Mouse (Mus musculus) spleen, postnatal 36 days (tissue): ENCODE measurements at regions not wholly inside any gene's neighbourhood (a gene's known extent, or its start where the extent isn't known, plus 50 kb on each side); places are given as distances from the start of the nearest gene placed in this dataset.

ENCODE experiments used
- DNase-seq, 2 experiments: peaks; one replicate each; pipeline ENCODE4 v3.0.0; 2022; ENCODE audit warnings: low spot score in 2 of 2, mixed read lengths in 1 of 2

DNA sequence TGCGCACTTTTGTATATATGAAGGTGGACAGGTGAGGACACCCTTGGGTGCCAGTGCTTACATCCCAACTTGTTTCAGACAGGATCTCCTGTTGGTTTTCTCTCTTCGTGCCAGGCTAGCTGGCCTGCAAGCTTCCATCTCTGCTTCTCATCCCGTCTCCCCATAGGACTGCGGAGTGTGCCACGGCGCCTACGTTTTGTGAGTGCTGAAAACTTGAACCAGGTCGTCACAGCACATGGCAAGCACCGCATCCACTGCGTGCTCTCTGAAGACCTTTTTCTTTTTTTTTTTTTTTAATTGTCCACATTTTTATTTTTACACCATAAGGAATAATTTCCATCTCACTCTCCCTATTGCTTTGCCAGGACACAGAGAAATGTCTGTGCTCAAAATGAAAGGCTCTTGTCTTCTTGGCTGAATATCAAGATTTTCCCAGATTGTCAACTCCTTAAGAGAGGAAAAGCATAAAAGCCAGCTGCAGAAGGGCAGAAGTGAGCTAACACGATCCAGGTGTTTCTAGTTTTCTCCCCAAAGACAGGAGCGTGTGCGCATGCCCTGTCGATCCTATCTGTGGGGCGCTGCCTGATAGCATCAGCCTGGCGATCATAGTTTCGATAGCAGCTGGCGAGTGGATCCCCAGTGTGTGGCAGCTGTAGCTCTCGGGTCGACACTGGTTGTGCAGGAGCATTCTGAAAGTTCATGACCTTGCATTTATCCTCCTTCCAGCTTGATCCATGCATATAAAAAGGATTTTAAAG, 326.4 kb upstream of the Ddhd1 start:
- DNase-seq: no peak

DNA sequence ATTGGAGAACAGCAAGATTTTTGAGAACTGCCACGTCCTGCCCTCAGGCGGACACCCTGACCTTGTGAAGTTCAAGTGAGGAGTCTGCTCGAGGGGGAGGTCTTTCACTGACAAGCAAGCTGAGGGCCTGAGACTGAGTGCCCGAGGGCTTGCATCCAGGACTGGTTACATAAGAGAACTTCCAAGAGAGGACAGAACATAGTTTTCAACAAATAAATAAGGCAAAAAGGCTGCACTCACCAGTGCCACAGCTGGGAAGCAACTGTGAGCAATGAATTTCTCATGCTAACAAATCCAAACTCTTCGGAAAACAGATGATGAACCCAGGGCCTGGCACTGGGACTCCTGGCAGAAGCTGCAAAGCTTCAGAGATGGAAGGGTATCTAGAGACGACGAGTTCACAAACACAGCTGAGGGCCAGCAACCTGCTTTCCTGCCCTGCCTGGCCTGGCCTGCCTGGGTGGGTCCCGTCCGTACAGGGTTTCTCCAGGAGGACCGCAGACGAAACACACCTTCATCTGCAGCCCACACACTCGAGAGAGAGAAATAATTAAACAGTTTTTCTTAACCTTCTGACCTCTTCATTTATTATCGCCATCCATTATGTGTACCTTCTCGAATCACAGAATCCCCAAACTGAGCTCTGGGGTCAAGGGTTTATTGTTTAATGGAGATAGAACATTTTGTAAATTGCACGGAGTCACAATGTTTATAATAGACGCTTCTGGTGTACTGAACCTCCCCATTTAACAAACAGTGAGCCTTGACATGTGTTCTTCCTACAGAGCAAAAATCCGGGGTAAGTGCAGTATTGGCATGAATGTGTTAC, 334.3 kb upstream of the Ddhd1 start:
- peak; percentile 4 to 6 for DNase-seq

DNA sequence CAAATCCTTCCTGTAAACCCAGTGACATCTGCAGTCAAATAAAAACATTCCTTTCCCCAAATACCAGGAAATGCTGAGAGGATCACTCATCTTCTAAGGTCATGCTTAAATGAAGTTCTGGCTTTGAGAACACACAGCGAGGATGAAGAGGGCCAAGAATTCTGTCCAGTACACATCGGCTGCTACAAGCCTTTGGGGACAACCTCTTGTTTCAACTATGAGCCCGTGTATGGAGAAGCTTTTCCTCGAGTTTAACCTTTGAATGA, 334.9 kb upstream of the Ddhd1 start:
- no peak for DNase-seq

DNA sequence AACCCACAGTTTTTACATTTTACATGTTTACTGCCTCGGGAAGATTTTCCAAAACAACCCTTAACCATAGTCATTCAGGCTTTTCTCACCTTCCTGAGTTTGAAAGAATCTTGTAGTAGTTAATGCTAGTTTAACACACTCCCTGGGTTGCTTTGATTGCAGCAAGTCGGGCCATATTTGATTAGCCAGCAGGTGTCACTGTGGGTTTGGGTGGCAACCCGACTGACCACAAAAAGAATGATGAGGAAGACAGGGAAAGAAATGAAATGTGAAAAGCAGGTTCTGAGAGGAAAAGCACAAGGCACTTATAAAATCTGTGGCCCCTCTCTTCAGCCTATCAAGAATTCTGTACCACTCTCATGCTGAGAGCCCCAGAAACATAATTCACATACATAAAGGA, 335.7 kb upstream of the Ddhd1 start:
- DNase-seq: no peak

DNA sequence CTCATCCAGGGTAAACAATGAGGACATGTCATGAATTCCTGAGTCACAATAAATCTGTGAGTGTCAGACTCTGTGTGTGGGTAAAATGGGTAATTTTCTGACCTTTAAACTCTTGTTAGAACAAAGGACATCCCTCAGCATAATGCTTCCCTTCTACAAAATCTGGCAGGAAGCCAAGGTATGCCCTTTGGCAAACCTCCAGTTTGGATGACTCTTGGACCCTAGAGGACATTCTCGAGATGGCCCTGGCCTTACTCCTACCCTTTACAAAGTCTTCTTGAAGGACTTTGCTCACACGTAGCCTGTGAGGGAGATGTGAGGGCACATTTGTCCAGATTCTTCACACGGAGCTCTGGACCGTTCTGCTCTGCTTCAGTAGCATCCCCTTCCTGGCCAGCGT, 338.8 kb upstream of the Ddhd1 start:
- no peak for DNase-seq

DNA sequence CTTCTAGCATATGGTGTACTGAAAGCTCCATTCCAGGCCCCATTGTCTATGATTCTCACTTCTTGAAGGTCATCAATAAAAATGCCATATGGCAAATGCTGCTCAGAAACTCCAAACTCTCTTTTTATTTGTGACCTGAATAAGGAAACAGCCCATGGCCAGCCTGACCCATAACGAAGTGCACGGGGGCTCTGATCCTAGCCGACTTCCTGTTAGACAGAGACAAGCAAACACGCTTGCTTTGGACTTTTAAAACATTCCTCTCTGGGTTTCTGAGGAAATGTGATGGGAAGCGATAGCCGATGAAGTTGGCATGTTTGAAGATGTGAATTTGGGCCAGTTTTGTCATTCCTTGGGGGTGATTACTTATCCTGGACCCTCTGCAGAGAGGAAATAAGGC, 346.1 kb upstream of the Ddhd1 start:
- DNase-seq: no peak

GRCm38 (mm10) chr14:46005307-46005706, 347.4 kb upstream of the Ddhd1 start:
- DNase-seq: no peak

GRCm38 (mm10) chr14:46013232-46013631, 355.3 kb upstream of the Ddhd1 start:
- DNase-seq: no peak

DNA sequence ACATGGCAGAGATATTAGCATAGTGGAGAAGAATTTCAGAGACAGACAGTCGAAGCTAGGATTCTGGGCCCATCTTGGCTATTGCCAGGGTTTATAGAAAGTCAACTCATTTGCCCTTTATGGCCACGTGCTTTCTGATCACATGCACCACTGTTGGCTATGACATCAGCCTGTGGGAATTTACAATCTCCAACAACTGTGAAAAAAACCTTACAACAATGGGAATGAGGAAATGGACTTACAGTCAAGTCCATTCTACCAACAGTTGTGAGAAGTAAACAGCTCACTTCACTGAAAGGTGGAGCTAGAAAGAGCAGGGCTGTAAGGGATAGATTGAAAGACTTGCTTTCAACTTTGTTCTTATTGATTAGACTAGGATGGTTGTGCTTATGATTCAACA, 356.1 kb upstream of the Ddhd1 start:
- no peak for DNase-seq

- DNase-seq: no peak
Observed at GRCm38 (mm10) chr14:46015682-46016400, 357.9 kb upstream of the Ddhd1 start.

- no peak for DNase-seq
Observed at GRCm38 (mm10) chr14:46016701-46017106, 358.8 kb upstream of the Ddhd1 start.

GRCm38 (mm10) chr14:46017286-46017685, 359.3 kb upstream of the Ddhd1 start:
- no peak for DNase-seq

- DNase-seq: no peak
Observed at GRCm38 (mm10) chr14:46017976-46018375, 360.0 kb upstream of the Ddhd1 start.

DNA sequence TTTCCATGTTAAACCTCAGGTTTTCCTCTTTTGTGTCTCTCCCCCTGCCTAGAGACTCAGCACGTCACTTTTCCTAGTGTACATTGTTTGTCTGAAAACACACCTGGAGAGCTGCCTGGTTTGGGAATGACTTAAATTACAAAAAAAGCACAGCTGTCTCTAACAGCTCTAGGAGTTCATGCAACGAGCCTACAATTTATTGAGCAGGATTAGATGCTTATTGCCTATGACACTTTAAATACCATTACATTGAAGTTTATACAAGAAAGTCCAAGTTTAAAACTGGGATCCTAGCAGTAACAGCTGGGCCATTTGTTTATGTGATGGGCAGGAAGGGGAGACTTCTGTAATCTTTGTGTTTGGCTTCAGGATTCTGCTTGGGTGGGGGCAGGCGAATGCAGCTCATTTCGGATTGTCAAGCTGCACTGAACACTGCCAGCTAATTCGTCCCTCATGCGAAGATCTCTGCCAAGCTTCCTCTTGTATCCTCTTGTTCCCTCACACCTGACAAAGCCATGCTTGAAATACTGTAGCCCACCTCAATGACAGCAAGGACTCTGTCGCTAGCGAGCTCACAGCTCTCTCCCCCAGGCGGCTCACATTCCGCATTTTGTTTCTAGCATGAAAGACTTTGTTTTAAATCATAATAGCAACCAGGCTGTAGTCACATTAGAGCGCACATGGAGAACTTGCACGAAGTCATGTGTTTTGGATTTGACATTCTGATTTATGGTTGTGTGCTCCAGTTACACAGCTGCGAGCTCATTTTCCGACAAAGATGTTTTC, 359.8 kb upstream of the Gm15217 start:
- DNase-seq: no peak

DNA sequence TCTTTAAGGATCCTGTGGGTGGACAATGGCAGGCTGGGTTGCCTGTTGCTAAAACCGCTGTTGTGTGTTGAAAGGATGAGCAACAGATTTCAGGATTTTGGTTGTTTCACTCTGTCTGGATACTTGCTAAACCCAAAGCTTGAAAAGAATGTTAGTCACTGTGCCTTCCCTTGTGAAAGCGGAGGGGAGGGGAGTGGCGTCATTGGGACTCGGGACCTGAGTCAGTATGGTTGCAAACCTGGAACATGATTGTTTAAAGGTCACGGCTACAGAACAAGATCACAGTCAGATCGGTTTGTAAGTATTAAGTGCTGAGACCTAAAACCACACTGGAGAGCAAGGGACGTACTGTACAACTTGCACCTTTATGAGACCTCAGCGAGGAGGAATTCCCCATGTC, 344.9 kb upstream of the Gm15217 start:
- DNase-seq: no peak

DNA sequence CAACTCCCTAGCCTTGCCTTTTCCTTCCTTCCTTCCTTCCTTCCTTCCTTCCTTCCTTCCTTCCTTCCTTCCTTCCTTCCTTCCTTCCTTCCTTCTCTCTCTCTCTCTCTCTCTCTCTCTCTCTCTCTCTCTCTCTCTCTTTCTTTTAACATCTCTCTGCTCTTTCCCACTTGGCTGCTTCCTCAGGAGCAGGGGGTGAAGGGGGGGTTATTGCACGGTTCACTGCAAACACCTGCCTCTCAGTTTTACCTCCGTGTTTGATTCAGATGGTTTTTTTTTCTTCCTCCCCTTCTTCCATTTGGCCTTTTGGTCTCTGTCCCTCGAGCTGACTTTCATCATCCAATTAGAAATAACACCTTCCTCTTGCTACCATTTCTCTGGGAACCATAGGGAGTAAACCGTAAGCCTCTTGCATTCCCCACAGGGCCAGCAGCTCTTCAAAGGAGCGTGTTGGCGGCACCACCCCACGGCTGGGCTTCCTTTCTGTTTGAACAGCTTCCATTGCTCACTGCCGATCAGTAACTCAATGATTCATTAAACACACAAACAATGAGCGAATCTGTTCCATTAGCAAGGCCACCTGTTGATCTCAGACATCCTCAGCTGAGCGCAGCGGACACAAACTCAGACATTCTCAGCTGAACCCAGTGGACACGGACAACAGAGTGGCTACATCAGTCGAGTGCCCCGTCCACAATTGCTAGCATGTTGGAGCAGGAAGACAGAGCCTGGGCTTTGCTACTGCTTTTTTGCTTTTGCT, 318.4 kb upstream of the Gm15217 start:
- DNase-seq: no peak

DNA sequence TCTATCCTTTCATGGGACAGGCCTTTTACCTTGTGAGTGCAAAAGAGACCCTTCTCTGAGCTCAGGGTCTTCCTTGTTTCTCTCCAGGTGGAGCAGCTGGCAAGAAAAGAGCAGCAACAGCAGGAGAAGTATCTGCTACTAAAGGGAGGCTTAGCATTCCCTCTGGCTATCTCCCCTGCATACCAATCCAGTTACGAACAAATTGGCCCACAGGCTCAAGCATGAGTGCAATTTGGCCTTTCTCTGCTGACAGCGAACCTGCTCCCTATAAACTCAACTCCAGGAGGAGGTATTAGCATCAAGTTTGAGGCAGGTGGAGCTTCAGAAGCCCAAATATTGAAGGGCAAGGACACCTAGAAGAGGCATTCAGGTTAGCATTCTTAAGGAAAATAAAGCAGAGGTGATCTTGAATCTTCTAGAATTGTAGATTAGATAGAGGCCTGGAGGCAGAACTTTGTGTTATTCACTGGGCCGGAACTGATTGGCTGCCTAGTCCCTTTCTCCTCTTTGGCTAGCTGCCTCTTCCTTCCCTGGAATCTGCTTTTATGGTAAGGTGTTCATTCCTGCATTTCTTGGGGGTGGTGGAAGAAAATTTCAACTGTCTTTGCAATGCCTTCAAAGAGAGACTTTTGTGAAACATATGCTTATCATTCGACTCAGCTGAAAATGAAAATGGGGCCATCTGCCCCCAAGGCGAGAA, 312.0 kb upstream of the Gm15217 start:
- no peak for DNase-seq

DNA sequence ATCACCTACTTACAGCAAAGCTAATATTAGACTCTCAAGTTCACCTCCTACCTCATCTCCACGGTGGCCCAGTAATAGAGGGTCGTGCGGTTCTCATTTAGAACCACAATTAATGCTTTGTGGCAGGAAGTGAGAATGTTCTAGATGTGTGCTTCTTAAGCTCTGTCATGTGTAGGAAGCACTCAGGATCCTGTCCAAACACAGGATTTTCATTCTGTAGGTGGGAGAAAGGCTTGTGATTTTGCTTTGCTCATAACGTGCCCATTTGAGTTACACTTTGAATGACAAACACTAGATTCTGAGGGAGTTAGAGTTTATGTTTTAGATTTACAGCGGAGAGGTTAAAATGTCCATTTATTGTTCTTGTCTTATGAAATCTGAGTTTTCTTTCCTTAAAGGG, 308.0 kb upstream of the Gm15217 start:
- DNase-seq: no peak

GRCm38 (mm10) chr14:46076738-46077137, 302.5 kb upstream of the Gm15217 start:
- DNase-seq: no peak

DNA sequence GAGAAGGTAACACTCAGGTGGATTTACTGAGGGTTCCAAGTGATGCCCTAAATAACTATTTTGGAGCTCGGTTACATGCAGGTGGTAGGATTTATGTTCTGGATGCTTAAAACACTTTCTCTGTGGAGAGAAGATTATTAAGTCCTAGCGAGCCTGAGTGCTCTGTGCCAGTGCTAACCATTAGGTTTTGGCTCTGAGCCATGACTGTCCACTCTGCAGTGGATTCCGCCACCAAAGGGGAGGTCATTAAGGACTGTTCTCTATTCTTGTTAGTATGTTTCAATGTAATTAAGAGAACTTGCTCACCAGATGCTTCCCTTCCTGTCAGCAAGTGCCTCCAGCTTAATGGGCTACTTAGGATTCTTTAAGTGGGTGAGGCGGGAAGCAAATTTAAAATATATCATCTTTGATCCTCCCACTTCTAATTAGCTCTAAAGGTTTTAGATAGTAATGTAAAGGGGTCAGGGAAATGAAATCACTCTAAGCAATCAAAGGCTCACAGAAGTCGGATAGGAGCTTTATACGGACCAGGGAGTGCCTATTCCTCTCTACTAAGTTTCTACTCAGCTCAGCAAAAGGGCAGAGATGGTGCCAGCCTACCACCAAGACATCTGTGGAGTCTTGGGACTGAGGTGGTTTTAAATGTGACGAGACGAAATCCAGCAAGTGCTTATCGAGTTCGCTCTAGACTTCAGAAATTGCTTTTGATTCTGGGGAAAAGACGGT, 301.6 kb upstream of the Gm15217 start:
- DNase-seq: no peak
